Mouse (Mus musculus): ENCODE data around the gene Rpl41.

Gene Rpl41

DNA sequence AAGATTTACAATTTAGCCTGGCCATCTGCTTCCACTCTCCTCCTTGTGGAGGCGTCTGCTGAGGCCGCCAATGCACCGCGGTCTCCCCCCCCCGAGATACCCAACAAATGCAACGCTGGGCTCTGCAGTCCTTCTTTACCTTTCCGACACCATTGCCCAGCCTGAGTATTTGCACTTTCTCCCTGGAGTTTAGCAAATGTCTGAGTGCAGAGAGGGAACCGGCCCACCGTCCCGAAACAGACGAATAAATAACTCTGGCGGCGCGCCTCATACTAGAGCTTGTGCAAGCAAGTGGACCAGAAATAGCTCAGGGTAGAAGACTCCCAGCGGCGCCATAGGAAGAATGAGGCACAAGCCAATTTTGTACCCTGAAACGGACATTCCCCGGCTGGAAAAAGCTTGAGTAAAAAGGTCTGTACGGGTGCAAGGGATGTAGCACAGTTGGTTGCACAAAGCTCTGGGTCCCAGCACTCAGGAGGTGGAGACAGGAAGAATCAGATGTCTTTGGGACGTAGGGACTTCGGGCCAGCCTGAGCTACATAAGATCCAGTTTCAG is 49.9 kb downstream of the Rpl41 start:
- H3K27me3 ChIP-seq (ENCODE audit: insufficient read depth, low read length), result no peaks in the 10 kb centered on the region
- no peak; the same call in 1 of the 2 replicates for TF ChIP-seq CTCF (conservative IDR thresholded peaks at IDR 0.05; ENCODE audit: low read length)
- TF ChIP-seq POU5F1 (IDR thresholded peaks at IDR 0.05; ENCODE audit: borderline replicate concordance, low read length), result no peak
- no peak for TF ChIP-seq NANOG (IDR thresholded peaks at IDR 0.05; ENCODE audit: borderline replicate concordance, low read length)

DNA sequence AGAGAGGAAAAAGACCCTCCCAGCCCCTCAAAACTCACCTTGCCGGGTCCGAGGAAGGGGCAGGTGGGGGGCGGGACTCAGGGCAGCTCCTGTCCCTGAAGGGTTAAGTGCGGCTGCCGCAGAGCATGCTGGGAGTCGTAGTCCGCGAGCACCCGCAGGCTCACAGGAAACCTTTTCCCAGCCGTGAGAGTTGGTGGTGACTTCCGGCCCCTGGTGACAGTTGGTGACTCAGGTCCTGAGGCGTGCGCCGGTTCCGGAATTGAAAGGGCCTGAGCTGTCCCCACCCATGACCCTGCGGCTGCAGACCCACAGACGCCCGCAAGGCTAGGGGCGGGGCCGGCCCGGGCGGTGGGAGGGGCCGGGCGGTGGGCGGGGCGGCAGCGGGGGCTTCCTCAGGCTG is 50.5 kb downstream of the Rpl41 start, which contains the start of gene Myl6b:
TSS of gene Myl6b (minus strand) at position 96 of the 400 bp plus-strand sequence.
- no peak for TF ChIP-seq NANOG (IDR thresholded peaks at IDR 0.05; ENCODE audit: borderline replicate concordance, low read length)
- no peak for TF ChIP-seq CTCF (conservative IDR thresholded peaks at IDR 0.05; ENCODE audit: low read length)
- TF ChIP-seq POU5F1 (IDR thresholded peaks at IDR 0.05; ENCODE audit: borderline replicate concordance, low read length), result no peak
- peaks cover 5% of the 10 kb centered on the region; the same call in 1 of the 2 replicates for H3K36me3 ChIP-seq (ENCODE audit: insufficient read depth, low read length)
- H3K4me3 ChIP-seq (replicated peaks; ENCODE audit: low read length), result peak within 1 kb of the TSS; percentile 82
- peaks cover 49% of the 10 kb centered on the region for H3K4me1 ChIP-seq (replicated peaks; ENCODE audit: low read depth, low read length)
- H3K27me3 ChIP-seq (ENCODE audit: insufficient read depth, low read length), result no peaks in the 10 kb centered on the region
- H3K9me3 ChIP-seq (ENCODE audit: low read length), result no peaks in the 10 kb centered on the region

More for the DNA sequence above, 49.9 kb downstream of the Rpl41 start:
- no peaks in the 10 kb centered on the region for H3K9me3 ChIP-seq (ENCODE audit: low read length)
- peaks cover 5% of the 10 kb centered on the region; the same call in 1 of the 2 replicates for H3K36me3 ChIP-seq (ENCODE audit: insufficient read depth, low read length)
- H3K4me1 ChIP-seq (replicated peaks; ENCODE audit: low read depth, low read length), result peaks cover 52% of the 10 kb centered on the region
- H3K4me3 ChIP-seq (replicated peaks; ENCODE audit: low read length), result peak overlapping the region; percentile 82
